Mouse (Mus musculus) liver, adult 2 months (tissue): ENCODE results near the gene Tshz2. TPM values are rescaled to one million over a fixed set of nuclear protein-coding genes. Genes with fewer than 3 reads are reported as not detected.

Source experiments
- DNase-seq: peaks from one replicate; pipeline ENCODE4 v3.0.0-alpha.2; 2011; ENCODE audit warnings: low read depth, low spot score; ENCODE audit errors: extremely low read depth
- H3K27ac ChIP-seq: fragments of 200-500 bp; replicated peaks from 2 replicates; pipeline ENCODE4 v1.5.1; 2012; ENCODE audit warnings: low read depth, mild to moderate bottlenecking, control low read depth, inconsistent platforms, low read length; ENCODE audit not compliant: insufficient read depth
- H3K27me3 ChIP-seq: fragments of 200-500 bp; 2 replicates; pipeline ENCODE4 v1.6.1; 2012; ENCODE audit warnings: mild to moderate bottlenecking, moderate library complexity, low read length, inconsistent platforms; ENCODE audit not compliant: control insufficient read depth, insufficient read depth
- H3K36me3 ChIP-seq: fragments of 200-500 bp; 2 replicates; pipeline ENCODE4 v1.6.1; 2012; ENCODE audit warnings: low read length, inconsistent platforms; ENCODE audit not compliant: control insufficient read depth, insufficient read depth
- H3K4me1 ChIP-seq: fragments of 200-500 bp; 2 replicates; pipeline ENCODE4 v1.6.1; 2011; ENCODE audit warnings: low read length; ENCODE audit not compliant: control insufficient read depth, insufficient read depth
- H3K4me3 ChIP-seq: fragments of 200-500 bp; 2 replicates; pipeline ENCODE4 v1.5.1; 2011; ENCODE audit warnings: low read depth, mild to moderate bottlenecking, control low read depth, low read length, moderate library complexity; ENCODE audit not compliant: insufficient read depth
- H3K79me2 ChIP-seq: fragments of 200-500 bp; 2 replicates; pipeline ENCODE4 v1.6.1; 2012; ENCODE audit warnings: inconsistent platforms, mild to moderate bottlenecking, low read length, moderate library complexity; ENCODE audit not compliant: control insufficient read depth, insufficient read depth
- H3K9ac ChIP-seq: fragments of 200-500 bp; 2 replicates; pipeline ENCODE4 v1.6.1; 2012; ENCODE audit warnings: low read depth, mild to moderate bottlenecking, control low read depth, inconsistent platforms, low read length
- CTCF ChIP-seq: fragments of 200-500 bp; IDR thresholded peaks from 2 replicates; pipeline ENCODE4 v1.5.1; 2011; ENCODE audit warnings: low read depth, low read length, control low read depth
- POLR2A ChIP-seq: fragments of 200-500 bp; IDR thresholded peaks from 2 replicates; pipeline ENCODE4 v1.6.1; 2011; ENCODE audit warnings: low read length, control low read depth; ENCODE audit not compliant: insufficient read depth; ENCODE audit errors: extremely low read depth
- WGBS: fragments of 180-500 bp; shearing (Covaris S2); methylation state at CpG from one replicate; pipeline ENCODE4 v1.1.7; 2018; 5-methylcytosine and 5-hydroxymethylcytosine counted together
- polyA plus RNA-seq: library from polyadenylated mRNA; depleted of rRNA; stranded (reverse); fragments of >200 nt; gene quantifications from 2 replicates; pipeline ENCODE4 v1.2.3, GENCODE M21; 2012
- total RNA-seq: library from RNA; depleted of rRNA; stranded (reverse); fragments of >200 nt; gene quantifications from 2 replicates; pipeline ENCODE4 v1.2.3, GENCODE M21; 2014

Tshz2 gene
- total and polyA plus RNA-seq, 2 experiments = 3.3 to 4.1 TPM

DNA sequence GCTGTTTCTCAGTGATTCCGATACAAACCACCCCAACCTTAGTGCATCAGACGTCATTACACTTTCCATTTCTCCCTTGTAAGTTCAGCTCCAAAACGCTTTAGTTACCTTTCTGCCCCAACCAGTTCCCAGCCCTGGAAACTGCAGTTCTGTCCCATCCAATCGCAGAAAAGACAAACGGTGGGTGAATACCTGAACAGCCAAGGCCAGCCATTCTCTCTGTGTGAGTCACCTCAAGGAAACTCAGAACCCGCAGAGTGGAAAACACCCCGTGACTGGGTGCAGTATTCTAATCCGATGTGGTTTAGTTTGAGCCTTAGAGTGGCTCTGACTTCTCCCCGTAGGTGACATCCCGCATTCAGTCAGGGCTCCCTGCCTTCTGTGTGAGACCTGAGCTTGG lies 43.1 kb upstream of the Tshz2 start:
- H3K4me3 ChIP-seq = no peak overlapping the region
- H3K27me3 ChIP-seq = no peaks in the 10 kb centered on the region
- 86% methylated on average over 10 of the region's 10 CpGs for WGBS
- TF ChIP-seq CTCF (no peak), POLR2A (no peak)
- H3K9ac ChIP-seq = no peak overlapping the region
- H3K27ac ChIP-seq = no peak overlapping the region
- no peaks in the 10 kb centered on the region for H3K79me2 ChIP-seq
- no peak for DNase-seq
- no peaks in the 10 kb centered on the region for H3K4me1 ChIP-seq
- H3K36me3 ChIP-seq = no peaks in the 10 kb centered on the region

DNA sequence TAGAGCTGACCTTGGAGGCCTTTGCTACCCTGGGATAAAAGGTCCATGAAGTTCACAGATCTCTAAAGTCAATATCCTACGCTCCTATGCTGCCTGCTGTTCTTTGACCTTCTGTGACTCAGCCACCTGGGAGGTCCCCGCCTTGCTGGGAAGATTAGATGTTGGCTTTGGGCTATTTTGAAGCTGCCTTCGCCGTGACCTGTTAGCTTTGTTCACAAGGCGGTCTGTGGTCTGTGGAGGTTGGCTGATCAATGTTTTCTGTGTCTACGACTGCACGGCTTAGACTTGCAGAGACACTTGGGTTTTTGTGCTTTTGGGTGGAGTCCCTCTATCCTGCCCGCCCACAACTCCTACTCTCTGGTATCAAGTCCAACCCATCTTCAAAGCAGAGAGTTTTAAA lies 42.4 kb upstream of the Tshz2 start:
- H3K4me1 ChIP-seq = no peaks in the 10 kb centered on the region
- TF ChIP-seq CTCF (no peak), POLR2A (no peak)
- no peaks in the 10 kb centered on the region for H3K79me2 ChIP-seq
- H3K4me3 ChIP-seq = no peak overlapping the region
- H3K27me3 ChIP-seq = no peaks in the 10 kb centered on the region
- DNase-seq = no peak
- no peak overlapping the region for H3K9ac ChIP-seq
- WGBS = 49% methylated on average over 8 of the region's 8 CpGs
- no peaks in the 10 kb centered on the region for H3K36me3 ChIP-seq
- no peak overlapping the region for H3K27ac ChIP-seq

DNA sequence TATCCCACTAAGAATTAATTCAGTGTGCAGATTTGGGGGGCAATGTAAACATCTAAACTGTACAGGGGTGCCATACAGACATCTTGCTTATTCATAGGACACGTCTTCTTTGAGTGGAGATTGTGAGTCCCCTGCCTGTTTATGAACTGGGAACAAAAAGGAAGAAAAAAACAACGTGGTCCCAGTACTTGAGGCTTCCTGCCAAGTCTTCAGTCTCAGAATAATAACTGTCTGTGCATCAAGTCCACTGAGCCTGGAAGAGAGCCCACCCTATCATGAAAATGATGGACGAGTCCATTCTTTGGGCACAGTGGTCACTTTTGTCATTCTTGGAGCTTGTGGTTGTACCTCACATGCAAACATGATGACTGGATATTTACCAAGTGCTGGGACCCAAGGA lies 39.1 kb upstream of the Tshz2 start:
- Histone ChIP-seq H3K36me3 (no peaks in the 10 kb centered on the region), H3K9ac (no peak overlapping the region), H3K4me1 (no peaks in the 10 kb centered on the region), H3K27ac (no peak overlapping the region), H3K79me2 (no peaks in the 10 kb centered on the region), H3K4me3 (no peak overlapping the region), H3K27me3 (no peaks in the 10 kb centered on the region)
- TF ChIP-seq POLR2A (no peak), CTCF (no peak)
- 70% methylated on average over 3 of the region's 3 CpGs for WGBS
- DNase-seq = no peak

DNA sequence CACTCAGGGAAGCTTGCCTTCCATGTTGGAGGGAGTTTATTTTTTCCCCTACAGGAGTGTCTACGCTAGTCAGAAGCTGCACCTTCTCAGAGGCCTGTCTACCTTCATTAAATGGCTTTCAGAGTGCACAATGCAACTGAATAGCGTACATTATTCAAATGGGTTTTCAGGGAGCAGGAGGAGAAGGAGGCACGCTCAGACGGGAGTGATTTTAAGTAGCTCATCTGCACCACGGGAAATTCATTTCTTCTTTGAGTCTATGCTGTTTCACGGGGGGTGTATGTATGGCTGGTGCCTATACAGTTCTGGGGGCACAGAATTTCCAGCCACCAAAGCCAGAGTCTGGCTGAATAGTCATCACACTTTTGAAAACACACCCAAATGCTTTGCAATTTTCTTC lies 35.5 kb upstream of the Tshz2 start:
- Histone ChIP-seq H3K27ac (no peak overlapping the region), H3K27me3 (no peaks in the 10 kb centered on the region), H3K36me3 (no peaks in the 10 kb centered on the region), H3K4me3 (no peak overlapping the region), H3K4me1 (no peaks in the 10 kb centered on the region), H3K79me2 (no peaks in the 10 kb centered on the region), H3K9ac (no peak overlapping the region)
- WGBS = 90% methylated on average over 6 of the region's 6 CpGs
- DNase-seq = no peak
- TF ChIP-seq CTCF = no peak
- TF ChIP-seq POLR2A = no peak

DNA sequence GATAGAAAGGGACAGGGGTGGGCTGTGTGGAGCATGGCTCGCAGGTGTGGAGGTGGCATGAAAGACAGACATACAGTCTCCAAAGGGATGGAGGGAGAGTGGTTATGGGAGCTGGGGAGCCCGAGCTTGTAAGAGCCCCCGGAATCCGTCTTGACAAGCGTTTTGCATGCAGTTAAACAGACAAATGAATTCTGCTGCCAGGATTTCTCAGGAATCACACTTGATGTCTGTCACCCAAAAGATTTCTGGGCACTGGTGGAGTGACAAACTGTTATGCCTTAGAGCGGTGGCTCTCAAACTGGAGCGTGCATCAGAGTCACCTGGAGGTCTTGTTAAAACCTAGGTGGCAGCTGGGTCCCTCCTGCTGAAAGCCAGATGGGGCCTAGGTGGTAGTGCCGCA lies 34.8 kb upstream of the Tshz2 start:
- no peak for DNase-seq
- no peaks in the 10 kb centered on the region for H3K4me1 ChIP-seq
- TF ChIP-seq POLR2A (no peak), CTCF (no peak)
- no peaks in the 10 kb centered on the region for H3K36me3 ChIP-seq
- H3K27ac ChIP-seq = no peak overlapping the region
- H3K4me3 ChIP-seq = no peak overlapping the region
- no peaks in the 10 kb centered on the region for H3K79me2 ChIP-seq
- WGBS = 97% methylated on average over 8 of the region's 8 CpGs
- H3K9ac ChIP-seq = no peak overlapping the region
- no peaks in the 10 kb centered on the region for H3K27me3 ChIP-seq

DNA sequence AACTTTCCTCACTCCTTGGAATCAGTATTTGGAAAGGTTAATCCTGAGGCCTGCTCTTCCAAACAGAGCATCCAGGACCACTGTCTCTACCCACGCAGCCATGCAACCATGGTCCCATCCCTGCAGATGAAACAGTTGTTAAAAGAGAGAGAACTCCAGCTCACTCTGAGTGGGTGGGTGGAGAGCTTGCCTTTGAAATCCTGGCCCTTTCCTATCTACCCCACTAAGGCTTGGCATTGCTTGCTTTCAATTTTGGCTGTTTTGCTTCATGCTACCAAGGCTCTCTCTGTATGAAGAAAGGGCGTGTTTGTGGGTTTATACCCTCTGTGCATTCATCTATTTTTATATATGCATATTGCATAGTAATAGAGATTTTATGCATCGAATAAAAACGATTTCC lies 33.2 kb upstream of the Tshz2 start:
- no peaks in the 10 kb centered on the region for H3K4me1 ChIP-seq
- H3K79me2 ChIP-seq = no peaks in the 10 kb centered on the region
- no peak for TF ChIP-seq CTCF
- no peak for TF ChIP-seq POLR2A
- 95% methylated on average over 4 of the region's 4 CpGs for WGBS
- no peaks in the 10 kb centered on the region for H3K36me3 ChIP-seq
- H3K27me3 ChIP-seq = no peaks in the 10 kb centered on the region
- H3K9ac ChIP-seq = no peak overlapping the region
- DNase-seq = no peak
- no peak overlapping the region for H3K4me3 ChIP-seq
- H3K27ac ChIP-seq = no peak overlapping the region

DNA sequence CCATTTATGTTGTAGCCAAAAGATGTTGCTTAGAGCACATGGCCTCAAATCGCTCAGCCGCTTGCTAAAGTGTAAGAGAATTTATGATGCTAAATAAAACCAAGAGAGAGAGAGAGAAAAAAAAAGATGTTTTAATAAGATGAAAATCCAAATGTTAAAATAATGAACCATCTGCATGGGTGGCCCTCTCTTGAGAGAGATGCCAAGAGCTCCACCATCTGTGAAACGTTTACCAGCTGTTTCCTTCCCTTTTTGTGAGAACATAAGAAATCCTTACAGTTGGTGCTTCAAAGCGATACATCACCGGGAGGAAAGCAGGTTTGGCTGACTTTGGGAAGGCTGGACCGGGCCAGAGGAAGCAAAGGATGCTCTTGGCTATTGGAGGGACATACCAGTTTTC lies 32.6 kb upstream of the Tshz2 start:
- DNase-seq = no peak
- Histone ChIP-seq H3K36me3 (no peaks in the 10 kb centered on the region), H3K9ac (no peak overlapping the region), H3K4me1 (no peaks in the 10 kb centered on the region), H3K27me3 (no peaks in the 10 kb centered on the region), H3K4me3 (no peak overlapping the region), H3K79me2 (no peaks in the 10 kb centered on the region), H3K27ac (no peak overlapping the region)
- TF ChIP-seq CTCF = no peak
- TF ChIP-seq POLR2A = no peak
- WGBS = 87% methylated on average over 6 of the region's 6 CpGs
